Mouse (Mus musculus): ENCODE data around the gene Olfr1183. TPM values are rescaled to one million over a fixed set of nuclear protein-coding genes. Genes with fewer than 3 reads are reported as not detected.

Gene Olfr1183
- polyA plus RNA-seq, 1 experiment from 2014 or later = not detected

Other genes with a start within 250 kb of the Olfr1183 start
- not detected in 2 replicates for gene Olfr1170, start 226.5 kb upstream of the Olfr1183 start, polyA plus RNA-seq (2014; fragmentation: Nextera tagmentation; extraction: Ambion mirVana)
- not detected in 2 replicates for gene Olfr1173, start 175.0 kb upstream of the Olfr1183 start, polyA plus RNA-seq (2014; fragmentation: Nextera tagmentation; extraction: Ambion mirVana)
- gene Olfr1174-ps, start 139.7 kb upstream of the Olfr1183 start, polyA plus RNA-seq (2014; fragmentation: Nextera tagmentation; extraction: Ambion mirVana) = not detected in 2 replicates
- gene Olfr1175-ps, start 127.7 kb upstream of the Olfr1183 start, polyA plus RNA-seq (2014; fragmentation: Nextera tagmentation; extraction: Ambion mirVana) = not detected in 2 replicates
- gene Olfr1176, start 118.1 kb upstream of the Olfr1183 start, polyA plus RNA-seq (2014; fragmentation: Nextera tagmentation; extraction: Ambion mirVana) = not detected in 2 replicates
- not detected in 2 replicates for gene Olfr1177-ps, start 108.4 kb upstream of the Olfr1183 start, polyA plus RNA-seq (2014; fragmentation: Nextera tagmentation; extraction: Ambion mirVana)
- gene Olfr1178, start 67.8 kb upstream of the Olfr1183 start, polyA plus RNA-seq (2014; fragmentation: Nextera tagmentation; extraction: Ambion mirVana) = not detected in 2 replicates
- not detected in 2 replicates for gene Olfr1179, start 48.4 kb upstream of the Olfr1183 start, polyA plus RNA-seq (2014; fragmentation: Nextera tagmentation; extraction: Ambion mirVana)
- not detected in 2 replicates for gene Olfr1180, start 35.7 kb upstream of the Olfr1183 start, polyA plus RNA-seq (2014; fragmentation: Nextera tagmentation; extraction: Ambion mirVana)
- not detected in 2 replicates for gene Olfr1181, start 28.7 kb upstream of the Olfr1183 start, polyA plus RNA-seq (2014; fragmentation: Nextera tagmentation; extraction: Ambion mirVana)
- gene Gm13757, start 5.7 kb upstream of the Olfr1183 start, polyA plus RNA-seq (2014; fragmentation: Nextera tagmentation; extraction: Ambion mirVana) = not detected in 2 replicates
- not detected in 2 replicates for gene Olfr1184, start 28.7 kb downstream of the Olfr1183 start, polyA plus RNA-seq (2014; fragmentation: Nextera tagmentation; extraction: Ambion mirVana)
- not detected in 2 replicates for gene Olfr1185-ps1, start 38.5 kb downstream of the Olfr1183 start, polyA plus RNA-seq (2014; fragmentation: Nextera tagmentation; extraction: Ambion mirVana)
- not detected in 2 replicates for gene Olfr1186, start 63.7 kb downstream of the Olfr1183 start, polyA plus RNA-seq (2014; fragmentation: Nextera tagmentation; extraction: Ambion mirVana)
- not detected in 2 replicates for gene Olfr1188, start 102.1 kb downstream of the Olfr1183 start, polyA plus RNA-seq (2014; fragmentation: Nextera tagmentation; extraction: Ambion mirVana)
- not detected in 2 replicates for gene Olfr1189, start 131.6 kb downstream of the Olfr1183 start, polyA plus RNA-seq (2014; fragmentation: Nextera tagmentation; extraction: Ambion mirVana)
- not detected in 2 replicates for gene Olfr1191-ps1, start 185.7 kb downstream of the Olfr1183 start, polyA plus RNA-seq (2014; fragmentation: Nextera tagmentation; extraction: Ambion mirVana)
- not detected in 2 replicates for gene Olfr1192-ps1, start 193.6 kb downstream of the Olfr1183 start, polyA plus RNA-seq (2014; fragmentation: Nextera tagmentation; extraction: Ambion mirVana)
- gene Olfr1193, start 220.8 kb downstream of the Olfr1183 start, polyA plus RNA-seq (2014; fragmentation: Nextera tagmentation; extraction: Ambion mirVana) = not detected in 2 replicates
- not detected in 2 replicates for gene Olfr1195, start 234.3 kb downstream of the Olfr1183 start, polyA plus RNA-seq (2014; fragmentation: Nextera tagmentation; extraction: Ambion mirVana)
- gene Olfr1196, start 249.7 kb downstream of the Olfr1183 start, polyA plus RNA-seq (2014; fragmentation: Nextera tagmentation; extraction: Ambion mirVana) = not detected in 2 replicates